Mouse (Mus musculus): ENCODE measurements at regions not wholly inside any gene's neighbourhood (a gene's known extent, or its start where the extent isn't known, plus 50 kb on each side); places are given as distances from the start of the nearest gene placed in this dataset.

GRCm38 (mm10) chr6:16221002-16221627 lies 500.7 kb downstream of the Mdfic start:
- H3K9ac ChIP-seq (ENCODE audit: low read depth, low read length), result no peak overlapping the region
- H3K4me2 ChIP-seq (replicated peaks; ENCODE audit: low read depth, low read length), result no peak overlapping the region
- no peaks in the 10 kb centered on the region for H3K36me3 ChIP-seq (ENCODE audit: control insufficient read depth, insufficient read depth, low read length)
- no peaks in the 10 kb centered on the region for H3K27me3 ChIP-seq (ENCODE audit: control insufficient read depth, insufficient read depth, low read length)
- DNase-seq (ENCODE audit: low spot score), result peak; percentile 63
- H3K4me3 ChIP-seq (ENCODE audit: low read depth, low read length), result no peak overlapping the region
- 43% methylated on average over 3 of the region's 3 CpGs for WGBS
- ATAC-seq (ENCODE audit: low FRiP score), result peak; percentile 38; the same call in 1 of the 2 replicates
- H3K9me3 ChIP-seq (ENCODE audit: control insufficient read depth, low read length), result no peaks in the 10 kb centered on the region
- no peaks in the 10 kb centered on the region for H3K4me1 ChIP-seq (replicated peaks; ENCODE audit: control insufficient read depth, insufficient read depth, low read length)
- no peak overlapping the region for H3K27ac ChIP-seq (ENCODE audit: low read depth, low read length)
